Mouse (Mus musculus) adrenal gland (tissue): Measurements from ENCODE around the gene Frk.
"Not testable (repeated sequence)": the region's sequence is repeated elsewhere in the genome, so short reads cannot be mapped to it uniquely, and the experiment has no call there.

Source experiments
- intact Hi-C: fragments of 180-260 bp; cut with DNase I; formaldehyde crosslinking; loops from one replicate; pipeline ENCODE4 v1.15.1; 2025

The Frk gene

GRCm38 (mm10) chr10:34563518-34564176 is 80.4 kb downstream of the Frk start:
- intact Hi-C loops: no loop called here

- intact Hi-C loops: loop anchor here (5.0 kb wide), 1 partner anchor 622 kb away; no protein-coding TSS in a partner anchor
Measured at GRCm38 (mm10) chr10:34615474-34615873, 132.3 kb downstream of the Frk start.

- intact Hi-C loops: loop anchor here (5.0 kb wide), 1 partner anchor 620 kb away; no protein-coding TSS in a partner anchor
Measured at GRCm38 (mm10) chr10:34617216-34617615, 134.0 kb downstream of the Frk start.

- intact Hi-C loops: loop anchor here (5.0 kb wide), 1 partner anchor 619 kb away; no protein-coding TSS in a partner anchor
Measured at GRCm38 (mm10) chr10:34618490-34618889, 135.3 kb downstream of the Frk start.

- intact Hi-C loops: not testable (repeated sequence)
Measured at GRCm38 (mm10) chr10:34620540-34620939, 137.3 kb downstream of the Frk start.

GRCm38 (mm10) chr10:34638245-34638644 is 155.0 kb downstream of the Frk start:
- intact Hi-C loops: loop anchor here (5.0 kb wide), 1 partner anchor 659 kb away; no protein-coding TSS in a partner anchor
